Mouse (Mus musculus) left cerebral cortex, postnatal 25 days (tissue): Measurements from ENCODE around the gene Gsn. TPM values are rescaled to one million over a fixed set of nuclear protein-coding genes. Genes with fewer than 3 reads are reported as not detected.
A peak's percentile ranks its signal among the peaks of the same experiment; 100 is the strongest.

Experiments used
- DNase-seq, 2 experiments: peaks; one replicate each; pipeline ENCODE4 v3.0.0; 2022; ENCODE audit warnings: low spot score in 2 of 2, mixed read lengths in 1 of 2
- intact Hi-C: fragments of 180-260 bp; cut with DNase I; formaldehyde crosslinking; loops from one replicate; pipeline ENCODE4 v1.15.1; 2025
- total RNA-seq, 2 experiments: library from RNA; stranded (reverse); gene quantifications; 2 replicates each; pipeline ENCODE4 v1.2.3; 2021

The Gsn gene
- total RNA-seq, 2 experiments from 2014 or later: 63.5 to 75.4 TPM

GRCm38 (mm10) chr2:35244241-35244640 is 11.9 kb upstream of the Gsn start:
- no peak for DNase-seq
- intact Hi-C loops: no loop called here

DNA sequence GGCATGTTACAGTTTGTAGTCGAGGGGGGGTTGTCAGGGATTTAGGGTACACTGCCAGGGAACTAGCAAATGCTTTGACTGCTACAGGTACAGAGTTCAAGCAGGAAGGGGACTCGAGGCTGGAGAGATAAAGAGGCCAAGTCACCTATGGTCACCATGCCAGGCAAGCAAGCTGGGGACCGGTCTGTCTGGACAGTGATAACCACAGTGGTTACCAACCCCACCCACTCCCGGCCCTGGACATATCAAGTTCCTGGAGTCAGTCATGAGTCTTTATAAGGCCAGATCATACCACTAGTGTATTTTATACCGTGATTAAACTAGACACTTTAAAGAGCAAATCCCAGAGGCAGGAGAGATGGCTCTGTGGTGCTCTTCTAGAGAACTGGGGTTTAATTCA is 8.4 kb upstream of the Gsn start:
- intact Hi-C loops: no loop called here
- DNase-seq: no peak

- no peak for DNase-seq
- intact Hi-C loops: no loop called here
Observed at GRCm38 (mm10) chr2:35252733-35253132, 3.4 kb upstream of the Gsn start.

GRCm38 (mm10) chr2:35253751-35254150 is 2.4 kb upstream of the Gsn start:
- DNase-seq: no peak
- intact Hi-C loops: no loop called here

DNA sequence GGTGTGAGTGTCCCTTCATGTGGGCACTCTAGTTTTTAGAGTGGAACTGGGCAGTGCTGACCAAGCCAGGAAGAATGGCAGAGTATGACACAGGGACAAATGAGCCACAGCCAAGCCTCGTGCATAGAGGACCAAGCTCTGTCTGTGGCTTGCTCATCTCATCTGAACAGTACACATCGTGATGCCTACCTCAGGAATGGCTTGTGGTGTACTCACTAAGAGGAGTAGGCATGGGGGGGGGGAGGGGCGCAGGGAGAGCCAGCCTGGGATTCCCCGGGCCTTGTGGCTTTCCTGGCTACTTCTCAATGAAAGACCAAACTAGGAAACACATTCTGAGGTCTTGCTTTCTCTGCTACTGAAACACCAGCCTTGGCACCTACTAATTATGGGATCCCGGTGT is 1.2 kb upstream of the Gsn start:
- intact Hi-C loops: loop anchor here (5.0 kb wide), 1 partner anchor 38 kb away; no protein-coding TSS in a partner anchor
- no peak for DNase-seq

GRCm38 (mm10) chr2:35255462-35255861 is 718 bp upstream of the Gsn start:
- intact Hi-C loops: loop anchor here (5.0 kb wide), 1 partner anchor 38 kb away; no protein-coding TSS in a partner anchor
- DNase-seq: no peak

DNA sequence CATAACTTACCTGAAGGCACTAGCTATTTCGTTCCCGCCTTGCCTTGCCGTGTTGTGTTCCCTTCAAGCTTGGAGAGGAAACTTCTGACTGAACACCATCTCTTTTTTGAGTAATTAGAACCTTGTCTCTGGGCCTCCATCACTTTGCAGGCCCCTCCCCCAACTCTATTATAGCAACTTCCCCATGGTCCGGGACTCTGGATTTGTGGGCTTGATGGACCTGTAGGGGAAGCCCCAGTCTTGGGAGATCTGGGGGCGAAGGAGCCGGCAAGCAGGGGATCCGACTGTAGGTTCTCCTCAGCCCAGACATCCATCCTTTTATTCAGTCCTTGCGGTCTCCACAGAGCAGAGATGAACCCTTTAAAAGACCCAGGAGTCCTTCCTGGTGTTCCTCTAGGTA is 752 bp downstream of the Gsn start:
- intact Hi-C loops: loop anchor here (5.0 kb wide), 1 partner anchor 40 kb away; no protein-coding TSS in a partner anchor
- DNase-seq: no peak

GRCm38 (mm10) chr2:35257886-35258285 is 1.7 kb downstream of the Gsn start:
- DNase-seq: no peak
- intact Hi-C loops: loop anchor here (5.0 kb wide), 1 partner anchor 41 kb away; no protein-coding TSS in a partner anchor

DNA sequence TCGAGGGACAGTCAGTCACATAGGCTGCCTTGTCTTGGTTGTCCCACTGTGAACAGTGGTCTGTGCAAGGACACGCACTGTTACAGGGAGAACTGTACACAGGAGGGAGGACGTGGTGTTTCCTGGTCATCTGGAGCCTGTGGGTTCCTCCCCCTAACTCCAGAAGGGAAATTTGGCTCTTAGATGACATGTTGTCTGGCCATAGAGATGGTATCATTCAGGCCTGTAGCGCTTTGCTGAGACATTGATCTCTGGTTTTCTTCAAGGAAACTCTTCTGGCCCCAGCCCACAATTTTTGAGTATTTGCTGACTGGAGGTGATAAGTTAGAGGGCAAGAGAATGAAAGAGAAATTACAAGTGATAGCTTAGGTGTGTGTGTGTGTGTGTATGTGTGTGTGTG is 2.4 kb downstream of the Gsn start:
- intact Hi-C loops: loop anchor here (5.0 kb wide), 1 partner anchor 41 kb away; no protein-coding TSS in a partner anchor

DNA sequence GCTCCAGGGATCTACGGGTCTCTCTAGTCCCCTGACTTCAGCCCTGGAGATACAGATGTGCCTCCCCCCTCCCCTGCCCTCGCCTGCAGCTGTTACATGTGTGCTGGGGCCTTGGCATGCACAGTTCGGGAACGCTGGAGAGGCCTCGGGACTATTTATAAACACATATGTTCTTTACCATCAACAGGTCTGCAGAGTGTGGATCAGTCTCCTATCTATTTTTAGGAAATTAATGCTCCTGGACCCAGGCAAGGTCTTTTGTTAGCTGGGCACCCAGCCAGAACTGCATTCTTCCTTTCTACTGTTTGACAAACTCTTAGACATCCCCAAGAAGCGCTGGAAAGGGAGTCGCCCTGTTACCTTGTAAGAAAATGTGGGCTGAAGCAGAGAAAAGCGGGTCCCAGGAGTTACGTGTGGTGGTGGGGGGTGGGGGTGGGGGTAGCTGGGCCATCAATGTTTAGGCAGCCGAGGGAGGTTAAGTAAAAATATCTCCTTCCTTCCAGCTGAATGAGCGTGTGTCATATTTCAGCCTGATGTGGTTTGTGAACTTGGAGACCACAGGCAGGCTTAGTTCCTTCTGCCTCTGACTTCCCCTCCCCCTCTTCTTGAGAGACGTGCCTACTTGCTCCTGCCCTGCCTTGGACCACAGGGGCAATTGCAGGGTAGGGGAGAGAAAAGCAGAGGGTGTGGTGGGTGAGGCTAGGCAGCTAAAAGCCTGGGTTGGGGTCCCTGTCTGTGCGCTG is 3.3 kb downstream of the Gsn start:
- DNase-seq: no peak
- intact Hi-C loops: loop anchor here (5.0 kb wide), 1 partner anchor 42 kb away; no protein-coding TSS in a partner anchor

More for the DNA sequence above, 2.4 kb downstream of the Gsn start:
- no peak for DNase-seq

DNA sequence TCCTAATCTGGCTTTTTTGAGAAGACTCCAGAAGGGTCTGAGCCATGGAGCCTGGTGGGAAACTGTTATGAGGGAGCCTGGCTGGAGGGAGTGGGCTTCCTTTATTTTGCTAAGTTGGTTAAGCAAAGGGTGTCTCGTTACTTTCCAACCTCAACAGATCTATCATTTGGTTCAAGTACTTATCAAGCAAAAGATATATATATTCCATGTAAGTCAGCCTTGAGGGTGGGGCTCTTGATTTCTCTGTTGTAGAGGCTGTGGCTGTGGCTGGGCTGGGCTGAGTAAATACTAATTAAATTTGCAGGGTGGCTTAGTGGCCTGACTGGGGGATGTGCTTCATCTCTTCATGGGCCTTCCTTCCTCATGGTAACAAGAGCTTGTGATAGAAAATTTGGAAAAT is 4.1 kb downstream of the Gsn start:
- DNase-seq: no peak
- intact Hi-C loops: no loop called here

DNA sequence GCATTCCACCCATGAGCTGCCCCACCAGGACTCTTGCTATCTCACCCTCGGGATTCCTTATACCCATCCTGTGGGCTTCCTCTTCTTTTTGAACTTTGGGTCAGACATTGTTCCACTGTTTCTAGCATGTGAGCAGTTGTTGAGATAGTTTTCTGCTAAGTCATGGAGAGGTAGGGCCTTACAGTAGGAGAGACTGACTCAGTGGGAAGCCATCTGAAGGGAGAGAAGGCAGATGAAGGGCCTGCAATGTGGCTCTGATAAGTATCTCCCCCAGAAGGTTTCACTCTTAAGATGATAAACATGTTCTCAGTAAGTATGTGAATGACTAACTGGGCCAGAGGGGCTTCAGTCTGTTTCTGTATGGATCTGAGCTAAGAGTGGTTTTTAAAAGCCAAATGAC is 7.9 kb downstream of the Gsn start:
- DNase-seq: no peak
- intact Hi-C loops: no loop called here

DNA sequence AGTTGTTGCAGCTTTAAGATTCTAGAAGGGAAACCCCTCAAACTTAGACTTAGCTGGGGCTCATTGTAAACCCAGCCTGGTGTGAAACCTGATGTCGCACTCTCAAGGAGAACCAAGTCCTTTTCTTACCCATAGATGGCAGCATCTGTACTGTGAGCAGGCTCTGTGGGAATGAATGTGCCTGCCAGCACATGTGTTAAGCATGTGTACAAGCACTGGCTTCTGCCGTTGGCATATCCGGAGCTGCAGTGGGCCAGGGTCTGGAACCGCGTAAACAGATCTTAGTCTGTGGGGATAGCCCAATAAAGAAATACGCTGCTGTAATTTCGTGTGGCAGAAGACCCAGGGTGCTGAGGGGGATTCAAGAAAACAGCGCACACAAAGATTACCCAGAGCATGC is 9.1 kb downstream of the Gsn start:
- intact Hi-C loops: no loop called here
- peak; percentile 56 to 80 for DNase-seq

GRCm38 (mm10) chr2:35265775-35266174 is 9.6 kb downstream of the Gsn start:
- DNase-seq: no peak
- intact Hi-C loops: no loop called here

GRCm38 (mm10) chr2:35266251-35266905 is 10.2 kb downstream of the Gsn start:
- no peak for DNase-seq
- intact Hi-C loops: no loop called here

DNA sequence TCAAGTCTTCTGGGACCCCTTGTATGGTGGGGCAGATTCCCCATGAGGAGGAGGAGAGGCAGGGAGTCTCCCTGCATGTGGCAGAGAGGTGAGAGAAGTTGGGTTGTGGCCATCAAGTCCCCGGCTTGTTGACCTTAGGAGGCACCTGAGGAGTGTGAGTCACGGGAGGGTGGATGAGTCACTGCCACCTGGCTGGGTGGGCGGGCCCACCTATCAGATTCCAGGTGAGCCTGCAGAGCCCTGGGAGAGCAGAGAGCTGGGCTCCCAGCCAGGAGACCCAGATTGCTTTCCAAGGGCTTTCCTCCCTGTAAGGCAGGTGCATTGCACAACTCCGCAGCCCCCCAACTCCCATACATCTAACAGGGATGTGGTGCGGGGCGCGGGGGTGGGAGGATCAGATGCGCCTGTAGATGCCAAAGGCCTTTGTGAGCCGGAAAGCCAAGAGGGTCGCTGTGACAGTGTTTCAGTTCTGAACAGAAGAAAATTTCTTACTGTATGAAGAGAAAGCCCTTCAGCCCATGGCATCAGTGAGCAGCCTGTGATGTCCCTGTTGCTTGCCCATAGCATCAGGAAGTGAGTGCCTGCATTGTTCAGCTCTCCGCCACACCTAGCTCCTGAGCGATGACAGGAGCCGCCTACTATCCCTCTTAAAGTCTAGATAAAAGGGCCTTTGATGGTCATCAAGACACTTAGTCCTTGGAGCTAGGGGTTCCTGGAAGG is 11.1 kb downstream of the Gsn start:
- DNase-seq: no peak
- intact Hi-C loops: no loop called here

GRCm38 (mm10) chr2:35267876-35268566 is 11.8 kb downstream of the Gsn start:
- intact Hi-C loops: no loop called here
- DNase-seq: no peak

DNA sequence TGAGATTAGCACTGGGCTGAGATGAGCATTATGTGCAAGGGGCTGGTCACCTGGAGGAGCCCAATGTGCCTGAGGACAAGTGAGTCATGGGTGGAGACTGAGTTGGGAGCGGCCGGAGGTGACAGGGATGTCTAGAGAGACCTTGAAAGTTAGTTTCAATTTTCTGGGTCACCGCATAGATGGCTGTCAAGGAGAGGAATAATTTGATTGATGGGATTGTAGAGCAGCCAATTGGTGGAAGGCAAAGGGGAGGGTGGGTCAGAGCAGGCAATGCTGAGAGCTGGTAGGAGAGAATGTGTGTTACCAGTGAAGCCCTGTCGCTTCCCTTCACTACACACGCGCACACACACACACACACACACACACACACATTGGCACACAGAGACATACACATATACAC is 13.0 kb downstream of the Gsn start:
- no peak for DNase-seq
- intact Hi-C loops: no loop called here

GRCm38 (mm10) chr2:35269716-35270260 is 13.6 kb downstream of the Gsn start:
- intact Hi-C loops: loop anchor here (1.0 to 5.0 kb wide), 2 partner anchors 55 to 238 kb away; no protein-coding TSS in a partner anchor

More at GRCm38 (mm10) chr2:35269716-35270260, 13.6 kb downstream of the Gsn start:
- DNase-seq: no peak
